Mouse (Mus musculus): ENCODE measurements at regions not wholly inside any gene's neighbourhood (a gene's known extent, or its start where the extent isn't known, plus 50 kb on each side); places are given as distances from the start of the nearest gene placed in this dataset.

GRCm38 (mm10) chr9:46757005-46757672, 241.4 kb upstream of the Gm4791 start:
- Histone ChIP-seq H3K4me3 (ENCODE audit: low read length) (no peak overlapping the region), H3K9ac (ENCODE audit: low read length) (no peak overlapping the region), H3K27me3 (ENCODE audit: control insufficient read depth, insufficient read depth, low read length) (peaks cover 2% of the 10 kb centered on the region; the same call in 1 of the 2 replicates), H3K9me3 (replicated peaks; ENCODE audit: control insufficient read depth, low read length) (0 out of 2 replicates have a peak, but pooled peaks cover 3% of the 10 kb centered on the region), H3K27ac (ENCODE audit: low read length) (no peak overlapping the region), H3K4me1 (ENCODE audit: control insufficient read depth, insufficient read depth, low read length) (no peaks in the 10 kb centered on the region), H3K4me2 (ENCODE audit: low read depth, low read length) (no peak overlapping the region), H3K36me3 (ENCODE audit: control insufficient read depth, insufficient read depth) (no peaks in the 10 kb centered on the region)
- ATAC-seq (replicated peaks; ENCODE audit: extremely low read depth, insufficient read depth, low FRiP score) = no peak
- 66% methylated on average over 6 of the region's 6 CpGs for WGBS

- Histone ChIP-seq H3K9ac (ENCODE audit: low read length) (no peak overlapping the region), H3K4me1 (ENCODE audit: control insufficient read depth, insufficient read depth, low read length) (no peaks in the 10 kb centered on the region), H3K36me3 (ENCODE audit: control insufficient read depth, insufficient read depth) (no peaks in the 10 kb centered on the region), H3K27ac (ENCODE audit: low read length) (no peak overlapping the region), H3K9me3 (replicated peaks; ENCODE audit: control insufficient read depth, low read length) (0 out of 2 replicates have a peak, but pooled peaks cover 3% of the 10 kb centered on the region), H3K4me2 (ENCODE audit: low read depth, low read length) (no peak overlapping the region), H3K4me3 (ENCODE audit: low read length) (no peak overlapping the region), H3K27me3 (ENCODE audit: control insufficient read depth, insufficient read depth, low read length) (peaks cover 2% of the 10 kb centered on the region; the same call in 1 of the 2 replicates)
- WGBS = 48% methylated on average over 5 of the region's 5 CpGs
- ATAC-seq (replicated peaks; ENCODE audit: extremely low read depth, insufficient read depth, low FRiP score) = no peak
These were observed 246.6 kb upstream of the Gm4791 start for GRCm38 (mm10) chr9:46751981-46752380.

- Histone ChIP-seq H3K9me3 (replicated peaks; ENCODE audit: control insufficient read depth, low read length) (no peaks in the 10 kb centered on the region), H3K36me3 (ENCODE audit: control insufficient read depth, insufficient read depth) (no peaks in the 10 kb centered on the region), H3K4me1 (ENCODE audit: control insufficient read depth, insufficient read depth, low read length) (no peaks in the 10 kb centered on the region), H3K27ac (ENCODE audit: low read length) (no peak overlapping the region), H3K27me3 (ENCODE audit: control insufficient read depth, insufficient read depth, low read length) (peaks cover 2% of the 10 kb centered on the region; the same call in 1 of the 2 replicates), H3K4me3 (ENCODE audit: low read length) (no peak overlapping the region), H3K9ac (ENCODE audit: low read length) (no peak overlapping the region), H3K4me2 (ENCODE audit: low read depth, low read length) (no peak overlapping the region)
- 75% methylated on average over 6 of the region's 6 CpGs for WGBS
- no peak for ATAC-seq (replicated peaks; ENCODE audit: extremely low read depth, insufficient read depth, low FRiP score)
These were observed 249.1 kb upstream of the Gm4791 start for GRCm38 (mm10) chr9:46749441-46749840.

DNA sequence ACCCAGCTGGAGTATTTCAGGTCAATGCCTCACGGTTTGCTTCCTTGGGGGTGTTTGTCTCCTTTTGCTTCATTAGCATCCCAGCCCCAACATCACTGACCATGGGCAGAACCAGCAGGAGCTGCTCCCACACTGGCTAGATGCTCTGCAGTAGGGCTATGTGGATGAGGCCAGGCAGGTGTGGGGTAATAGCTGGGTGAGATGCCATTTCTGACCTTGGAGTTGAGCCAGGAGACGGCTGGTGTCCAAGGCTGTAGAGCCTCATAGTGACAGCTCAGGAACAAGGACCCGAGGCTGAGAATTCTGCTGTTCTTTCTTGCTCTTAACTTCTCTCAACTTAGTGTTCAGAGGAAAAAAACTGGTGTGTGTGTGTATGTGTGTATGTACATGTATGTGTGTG, 252.3 kb upstream of the Gm4791 start:
- no peak overlapping the region for H3K4me2 ChIP-seq (ENCODE audit: low read depth, low read length)
- no peaks in the 10 kb centered on the region for H3K36me3 ChIP-seq (ENCODE audit: control insufficient read depth, insufficient read depth)
- H3K4me3 ChIP-seq (ENCODE audit: low read length) = no peak overlapping the region
- WGBS = 37% methylated on average over 3 of the region's 3 CpGs
- no peak for ATAC-seq (replicated peaks; ENCODE audit: extremely low read depth, insufficient read depth, low FRiP score)
- no peak overlapping the region for H3K9ac ChIP-seq (ENCODE audit: low read length)
- H3K4me1 ChIP-seq (ENCODE audit: control insufficient read depth, insufficient read depth, low read length) = no peaks in the 10 kb centered on the region
- H3K27ac ChIP-seq (ENCODE audit: low read length) = no peak overlapping the region
- no peaks in the 10 kb centered on the region for H3K9me3 ChIP-seq (replicated peaks; ENCODE audit: control insufficient read depth, low read length)
- H3K27me3 ChIP-seq (ENCODE audit: control insufficient read depth, insufficient read depth, low read length) = peaks cover 2% of the 10 kb centered on the region; the same call in 1 of the 2 replicates

DNA sequence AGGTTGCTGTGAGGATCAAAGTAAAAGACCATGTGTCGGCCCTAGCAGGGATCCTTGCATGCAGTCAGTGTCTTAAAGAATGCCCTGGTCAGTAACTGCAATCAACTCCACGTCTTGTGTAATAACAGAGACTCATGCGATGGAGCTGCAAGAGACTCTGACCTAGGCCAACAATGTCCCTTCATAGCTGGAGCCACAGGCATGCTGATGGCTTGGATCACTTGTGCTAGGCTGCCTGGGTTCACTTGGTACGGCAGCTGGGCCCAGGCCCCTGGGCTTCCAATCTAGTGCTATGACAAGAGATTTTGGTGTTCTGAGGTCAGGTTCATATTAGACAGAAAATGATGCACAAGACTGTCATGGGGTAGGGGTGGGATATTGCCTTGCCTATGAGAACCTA, 258.0 kb upstream of the Gm4791 start:
- Histone ChIP-seq H3K4me2 (ENCODE audit: low read depth, low read length) (no peak overlapping the region), H3K4me1 (ENCODE audit: control insufficient read depth, insufficient read depth, low read length) (no peaks in the 10 kb centered on the region), H3K4me3 (ENCODE audit: low read length) (no peak overlapping the region), H3K36me3 (ENCODE audit: control insufficient read depth, insufficient read depth) (no peaks in the 10 kb centered on the region), H3K9ac (ENCODE audit: low read length) (no peak overlapping the region), H3K27ac (ENCODE audit: low read length) (no peak overlapping the region), H3K9me3 (replicated peaks; ENCODE audit: control insufficient read depth, low read length) (no peaks in the 10 kb centered on the region), H3K27me3 (ENCODE audit: control insufficient read depth, insufficient read depth, low read length) (0 out of 2 replicates have a peak, but pooled peaks cover 4% of the 10 kb centered on the region)
- 71% methylated on average over 4 of the region's 4 CpGs for WGBS
- no peak for ATAC-seq (replicated peaks; ENCODE audit: extremely low read depth, insufficient read depth, low FRiP score)

DNA sequence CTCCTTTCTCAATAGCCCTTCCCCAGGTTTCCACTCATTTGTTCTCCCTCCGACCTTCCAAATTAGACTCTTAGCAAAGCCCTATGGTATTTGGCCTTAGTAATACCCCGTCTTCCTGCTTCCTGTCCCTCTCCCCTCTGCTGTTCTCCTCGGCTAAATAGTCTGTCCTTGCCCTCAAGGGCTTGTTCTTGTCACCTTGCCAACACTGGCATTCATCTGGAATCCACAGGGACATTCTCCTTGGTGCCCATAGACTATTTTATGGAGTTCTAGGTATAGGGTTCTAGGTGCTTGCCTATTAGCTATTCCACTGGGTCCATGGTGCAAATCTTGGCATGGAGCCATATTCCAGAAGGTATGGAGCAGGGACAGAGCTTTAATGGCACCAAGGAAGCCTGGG, 259.2 kb upstream of the Gm4791 start:
- H3K4me2 ChIP-seq (ENCODE audit: low read depth, low read length) = no peak overlapping the region
- no peak overlapping the region for H3K4me3 ChIP-seq (ENCODE audit: low read length)
- no peak overlapping the region for H3K9ac ChIP-seq (ENCODE audit: low read length)
- no peak for ATAC-seq (replicated peaks; ENCODE audit: extremely low read depth, insufficient read depth, low FRiP score)
- H3K4me1 ChIP-seq (ENCODE audit: control insufficient read depth, insufficient read depth, low read length) = no peaks in the 10 kb centered on the region
- 34% methylated on average over 3 of the region's 3 CpGs for WGBS
- H3K9me3 ChIP-seq (replicated peaks; ENCODE audit: control insufficient read depth, low read length) = no peaks in the 10 kb centered on the region
- no peaks in the 10 kb centered on the region for H3K36me3 ChIP-seq (ENCODE audit: control insufficient read depth, insufficient read depth)
- peaks cover 4% of the 10 kb centered on the region; the same call in 1 of the 2 replicates for H3K27me3 ChIP-seq (ENCODE audit: control insufficient read depth, insufficient read depth, low read length)
- no peak overlapping the region for H3K27ac ChIP-seq (ENCODE audit: low read length)

GRCm38 (mm10) chr9:46738634-46739033, 259.9 kb upstream of the Gm4791 start:
- H3K9me3 ChIP-seq (replicated peaks; ENCODE audit: control insufficient read depth, low read length) = no peaks in the 10 kb centered on the region
- no peak for ATAC-seq (replicated peaks; ENCODE audit: extremely low read depth, insufficient read depth, low FRiP score)
- H3K4me2 ChIP-seq (ENCODE audit: low read depth, low read length) = no peak overlapping the region
- H3K4me1 ChIP-seq (ENCODE audit: control insufficient read depth, insufficient read depth, low read length) = no peaks in the 10 kb centered on the region
- no peak overlapping the region for H3K27ac ChIP-seq (ENCODE audit: low read length)
- no peak overlapping the region for H3K9ac ChIP-seq (ENCODE audit: low read length)
- H3K27me3 ChIP-seq (ENCODE audit: control insufficient read depth, insufficient read depth, low read length) = peaks cover 4% of the 10 kb centered on the region; the same call in 1 of the 2 replicates
- H3K4me3 ChIP-seq (ENCODE audit: low read length) = no peak overlapping the region
- 25% methylated on average over 3 of the region's 3 CpGs for WGBS
- no peaks in the 10 kb centered on the region for H3K36me3 ChIP-seq (ENCODE audit: control insufficient read depth, insufficient read depth)

- Histone ChIP-seq H3K4me2 (ENCODE audit: low read depth, low read length) (no peak overlapping the region), H3K36me3 (ENCODE audit: control insufficient read depth, insufficient read depth) (no peaks in the 10 kb centered on the region), H3K4me3 (ENCODE audit: low read length) (no peak overlapping the region), H3K4me1 (ENCODE audit: control insufficient read depth, insufficient read depth, low read length) (no peaks in the 10 kb centered on the region), H3K27me3 (ENCODE audit: control insufficient read depth, insufficient read depth, low read length) (peaks cover 4% of the 10 kb centered on the region; the same call in 1 of the 2 replicates), H3K9ac (ENCODE audit: low read length) (no peak overlapping the region), H3K27ac (ENCODE audit: low read length) (no peak overlapping the region), H3K9me3 (replicated peaks; ENCODE audit: control insufficient read depth, low read length) (no peaks in the 10 kb centered on the region)
- no peak for ATAC-seq (replicated peaks; ENCODE audit: extremely low read depth, insufficient read depth, low FRiP score)
- WGBS = 62% methylated on average over 4 of the region's 4 CpGs
These were observed 260.5 kb upstream of the Gm4791 start for GRCm38 (mm10) chr9:46738056-46738455.

DNA sequence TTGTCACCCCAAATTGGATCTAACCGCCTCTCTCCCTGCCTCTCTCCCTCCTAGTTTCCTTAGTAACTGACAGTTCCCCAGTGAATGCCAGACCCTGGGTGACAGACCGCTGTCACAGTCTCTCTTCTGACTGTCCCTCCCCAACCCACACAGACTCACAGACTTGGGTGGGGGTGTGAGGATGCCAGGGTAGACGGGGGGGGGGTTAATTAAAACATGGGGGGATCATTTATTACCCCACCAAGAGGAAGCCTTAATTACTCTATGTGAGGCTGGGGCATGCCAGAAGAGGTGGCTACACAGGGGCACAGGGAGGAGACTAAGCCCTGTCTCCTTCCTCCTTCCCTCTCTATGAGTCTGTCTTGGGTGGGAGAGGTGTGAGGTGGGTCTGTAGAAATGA, 261.1 kb upstream of the Gm4791 start:
- H3K36me3 ChIP-seq (ENCODE audit: control insufficient read depth, insufficient read depth) = no peaks in the 10 kb centered on the region
- H3K27ac ChIP-seq (ENCODE audit: low read length) = no peak overlapping the region
- no peaks in the 10 kb centered on the region for H3K9me3 ChIP-seq (replicated peaks; ENCODE audit: control insufficient read depth, low read length)
- WGBS = 56% methylated on average over 3 of the region's 3 CpGs
- no peaks in the 10 kb centered on the region for H3K4me1 ChIP-seq (ENCODE audit: control insufficient read depth, insufficient read depth, low read length)
- H3K4me3 ChIP-seq (ENCODE audit: low read length) = no peak overlapping the region
- H3K9ac ChIP-seq (ENCODE audit: low read length) = no peak overlapping the region
- no peak for ATAC-seq (replicated peaks; ENCODE audit: extremely low read depth, insufficient read depth, low FRiP score)
- peaks cover 4% of the 10 kb centered on the region; the same call in 1 of the 2 replicates for H3K27me3 ChIP-seq (ENCODE audit: control insufficient read depth, insufficient read depth, low read length)
- H3K4me2 ChIP-seq (ENCODE audit: low read depth, low read length) = no peak overlapping the region
